Mouse (Mus musculus): ENCODE results near the gene Plekho1.

The Plekho1 gene

DNA sequence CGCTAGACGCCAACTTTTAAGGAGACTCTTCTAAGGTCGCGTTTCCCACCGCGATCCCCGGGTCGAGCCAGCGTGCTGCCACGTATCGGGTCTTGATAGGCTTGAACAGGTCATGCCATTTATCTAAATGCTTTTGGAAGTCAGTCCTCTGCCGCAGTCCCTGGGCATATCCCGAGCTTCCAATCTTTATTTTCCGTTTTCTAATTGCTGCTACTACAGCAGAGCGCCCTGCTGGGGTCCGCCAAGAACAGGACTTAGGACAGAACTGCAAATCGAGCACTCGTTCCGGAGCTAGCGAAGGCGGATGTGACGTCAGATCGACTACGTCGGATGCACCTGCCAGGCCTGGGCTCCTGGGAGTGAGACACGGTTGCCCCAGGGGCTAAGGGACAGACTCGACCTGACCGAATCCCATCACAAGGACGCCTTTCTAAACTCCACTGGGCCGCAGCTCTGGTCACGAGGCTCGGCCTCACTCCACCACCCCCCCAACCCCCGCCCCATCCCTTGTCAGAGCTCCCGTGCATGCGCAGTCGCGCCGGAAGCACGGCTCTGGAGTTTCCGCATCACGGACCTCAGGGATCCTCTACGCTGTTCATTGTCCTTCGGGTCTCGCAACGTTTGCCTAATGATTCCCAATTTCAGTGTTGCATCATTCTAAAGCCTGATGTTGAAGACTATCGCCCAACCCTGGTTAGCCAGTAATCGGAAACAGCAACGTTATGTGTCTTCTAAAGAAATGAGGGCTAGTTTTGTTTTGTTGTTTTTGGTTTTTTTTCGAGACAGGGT lies 44.8 kb downstream of the Plekho1 start:
- peak; percentile 93 for DNase-seq (ENCODE audit: low read depth, low spot score)

DNA sequence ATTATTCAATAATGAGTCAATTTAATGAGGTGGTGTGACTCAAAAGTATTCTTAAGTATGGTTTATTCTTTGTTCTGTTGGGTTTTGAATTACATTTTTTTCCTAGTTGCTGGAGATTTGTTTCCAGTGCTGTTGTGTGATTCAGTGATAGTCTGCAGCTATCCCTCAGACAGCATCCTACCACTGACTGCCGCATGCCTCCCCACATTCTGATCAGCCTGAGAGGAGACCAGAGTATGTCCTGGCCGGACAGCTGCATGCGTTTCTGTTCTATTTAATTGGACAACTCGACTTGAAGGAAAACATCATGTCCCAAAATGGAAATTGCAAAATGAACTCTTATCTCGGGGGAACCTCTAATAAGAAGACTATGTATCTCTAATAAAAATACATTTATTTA lies 47.5 kb downstream of the Plekho1 start:
- DNase-seq (ENCODE audit: low read depth, low spot score): no peak

DNA sequence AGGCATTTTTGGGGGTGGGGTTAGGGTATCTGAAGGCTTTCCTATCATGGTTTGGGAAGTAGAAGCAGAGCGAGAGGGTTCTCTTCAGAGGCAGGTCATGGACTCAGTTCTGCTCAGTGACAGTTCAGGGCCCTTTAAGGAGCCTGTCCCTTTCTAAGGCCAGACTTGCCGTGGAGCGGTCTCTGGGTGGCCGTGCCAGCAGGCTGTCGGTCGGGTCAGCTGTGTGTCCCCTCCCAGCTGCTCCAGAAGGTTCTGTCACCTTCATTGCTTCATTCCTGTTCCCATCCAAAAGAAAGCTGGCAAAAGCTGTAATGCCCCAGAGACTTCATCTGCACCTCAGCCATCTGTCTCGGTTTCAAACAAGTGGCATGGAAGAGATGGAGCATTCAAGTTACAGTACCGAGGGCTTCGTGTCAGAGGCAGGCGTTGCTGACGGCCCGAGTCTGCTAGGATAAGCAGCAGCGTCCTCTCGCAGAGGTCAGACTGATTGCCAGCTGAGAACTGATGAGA lies 50.0 kb downstream of the Plekho1 start:
- no peak for DNase-seq (ENCODE audit: low read depth, low spot score)

DNA sequence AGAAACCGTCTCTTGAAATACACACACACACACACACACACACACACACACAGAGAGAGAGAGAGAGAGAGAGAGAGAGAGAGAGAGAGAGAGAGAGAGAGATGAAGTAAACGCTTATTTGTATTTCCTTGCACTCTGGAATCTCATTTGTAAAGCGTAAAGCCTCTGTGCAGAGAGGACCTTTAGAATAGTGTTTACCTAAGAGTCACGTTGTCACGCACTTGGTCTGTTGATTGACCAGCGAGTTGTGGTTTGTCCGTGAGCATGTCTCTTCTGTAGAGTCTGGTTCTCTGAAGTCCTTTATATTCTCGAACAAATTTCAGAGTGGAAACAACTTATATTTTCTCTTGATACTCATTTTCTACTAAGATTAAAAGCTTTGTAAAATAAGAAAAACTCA lies 51.1 kb downstream of the Plekho1 start:
- no peak for DNase-seq (ENCODE audit: low read depth, low spot score)

DNA sequence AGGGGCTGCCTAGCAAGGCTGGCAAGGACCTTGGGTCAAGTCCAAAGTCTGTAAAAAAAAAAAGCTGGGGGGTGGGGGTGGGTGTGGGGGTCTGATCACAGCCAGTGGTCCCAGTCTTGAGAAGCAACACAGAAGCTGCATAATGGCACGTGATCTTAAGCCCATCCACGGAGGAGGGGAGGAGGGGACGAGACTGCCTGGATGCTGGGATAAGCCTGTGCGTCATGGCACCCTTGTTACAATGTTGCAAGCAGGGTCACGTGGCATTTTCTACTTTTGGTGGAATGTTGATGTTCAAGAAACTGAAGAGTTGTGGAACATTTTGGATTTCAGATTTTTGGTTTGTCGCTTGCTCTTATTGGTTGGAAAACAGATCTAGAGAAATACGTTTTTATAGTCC lies 52.6 kb downstream of the Plekho1 start:
- no peak for DNase-seq (ENCODE audit: low read depth, low spot score)

DNA sequence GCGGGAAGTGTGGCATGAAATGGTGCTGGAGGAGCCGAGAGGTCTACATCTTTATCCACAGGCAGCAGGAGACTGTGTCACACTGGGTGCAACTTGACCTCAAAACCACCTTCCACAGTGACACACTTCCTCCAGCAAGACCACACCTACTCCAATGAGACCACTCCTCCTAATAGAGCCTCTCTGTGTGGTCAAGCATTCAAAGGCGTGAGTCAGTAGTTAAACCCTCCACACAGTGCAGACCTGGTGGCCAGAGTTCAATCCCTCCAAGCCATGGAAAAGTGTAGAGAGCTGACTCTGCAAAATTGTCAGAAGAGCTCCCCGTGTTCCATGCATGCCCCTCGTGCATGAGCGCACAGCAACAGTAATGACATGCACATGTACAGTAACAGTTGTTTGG lies 53.1 kb downstream of the Plekho1 start:
- DNase-seq (ENCODE audit: low read depth, low spot score): no peak

DNA sequence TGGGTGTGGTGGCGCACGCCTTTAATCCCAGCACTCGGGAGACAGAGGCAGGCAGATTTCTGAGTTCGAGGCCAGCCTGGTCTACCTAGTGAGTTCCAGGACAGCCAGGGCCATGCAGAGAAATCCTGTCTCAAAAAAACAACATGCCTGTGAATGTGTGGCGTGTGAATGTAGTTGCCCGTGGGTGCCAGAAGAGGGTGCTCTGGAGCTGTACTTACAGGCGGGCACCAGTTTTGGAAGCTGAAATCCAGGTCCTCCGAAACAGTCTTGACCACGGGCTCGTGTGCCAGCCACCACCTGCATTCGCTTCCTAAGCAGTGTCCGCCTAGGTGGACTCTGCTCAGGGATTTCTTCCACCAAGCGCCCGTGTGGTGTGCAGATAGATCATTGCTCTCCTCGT lies 57.0 kb downstream of the Plekho1 start:
- no peak for DNase-seq (ENCODE audit: low read depth, low spot score)
